Mouse (Mus musculus) liver, embryonic 14.5 days (tissue): ENCODE results near the gene Nmur1. TPM values are rescaled to one million over a fixed set of nuclear protein-coding genes. Genes with fewer than 3 reads are reported as not detected.

ENCODE experiments used
- ATAC-seq: fragments of 200-750 bp; cut with Nextera tagmentation; 2 replicates; pipeline ENCODE4 v1.8.0; 2017; ENCODE audit warnings: moderate number of reproducible peaks, mild to moderate bottlenecking, moderate library complexity; ENCODE audit not compliant: insufficient read depth
- DNase-seq, 3 experiments: peaks; one replicate each; pipeline ENCODE4 v3.0.0-alpha.2; 2012 to 2013; ENCODE audit warnings: low read depth in 3 of 3, low spot score in 3 of 3
- H3K27ac ChIP-seq: fragments of 300-500 bp; sonication (generic); 2 replicates; pipeline ENCODE4 v1.5.1; 2014; ENCODE audit warnings: moderate library complexity, mild to moderate bottlenecking, control low read depth, inconsistent platforms
- H3K27me3 ChIP-seq: fragments of 300-500 bp; sonication (generic); 2 replicates; pipeline ENCODE4 v1.6.1; 2014; ENCODE audit warnings: mild to moderate bottlenecking, low read length, moderate library complexity; ENCODE audit not compliant: control insufficient read depth, insufficient read depth
- H3K36me3 ChIP-seq: fragments of 300-500 bp; sonication (generic); replicated peaks from 2 replicates; pipeline ENCODE4 v1.6.1; 2014; ENCODE audit warnings: low read depth; ENCODE audit not compliant: control insufficient read depth, insufficient read depth
- H3K4me1 ChIP-seq, 2 experiments: fragments of 200-500 bp in 1 of 2; fragments of 300-500 bp in 1 of 2; sonication (generic) in 1 of 2; replicated peaks; 2 replicates each; pipeline ENCODE4 v1.6.1; 2012 to 2014; ENCODE audit warnings: antibody characterized with exemption in 1 of 2, inconsistent platforms in 1 of 2, low read length in 1 of 2; ENCODE audit not compliant: control insufficient read depth in 2 of 2, insufficient read depth in 2 of 2
- H3K4me2 ChIP-seq: fragments of 300-500 bp; sonication (generic); 2 replicates; pipeline ENCODE4 v1.6.1; 2014; ENCODE audit warnings: low read depth, mild to moderate bottlenecking, control low read depth, moderate library complexity
- H3K4me3 ChIP-seq, 2 experiments: fragments of 200-500 bp in 1 of 2; fragments of 300-500 bp in 1 of 2; sonication (generic) in 1 of 2; 2 replicates each; pipeline ENCODE4 v1.5.1; 2012 to 2014; ENCODE audit warnings: low read depth in 2 of 2, low read length in 2 of 2, mild to moderate bottlenecking in 2 of 2, control low read depth in 1 of 2, inconsistent platforms in 1 of 2, moderate library complexity in 1 of 2; ENCODE audit not compliant: insufficient read depth in 1 of 2
- H3K9ac ChIP-seq: fragments of 300-500 bp; sonication (generic); replicated peaks from 2 replicates; pipeline ENCODE4 v1.6.1; 2014; ENCODE audit warnings: mild to moderate bottlenecking, control low read depth, moderate library complexity
- H3K9me3 ChIP-seq: fragments of 300-500 bp; sonication (generic); 2 replicates; pipeline ENCODE4 v1.6.1; 2016; ENCODE audit warnings: low read length, mixed read lengths; ENCODE audit not compliant: control insufficient read depth
- CTCF ChIP-seq: IDR thresholded peaks from 2 replicates; pipeline ENCODE4 v1.5.1; 2016; ENCODE audit warnings: antibody characterized with exemption, low read depth, control low read depth
- EP300 ChIP-seq: IDR thresholded peaks from 2 replicates; pipeline ENCODE4 v1.6.1; 2016; ENCODE audit warnings: antibody characterized with exemption, low read depth
- WGBS: fragments of 180-500 bp; shearing (Covaris S2); extraction: QIAGEN DNeasy Blood & Tissue Kit; methylation state at CpG from one replicate; pipeline ENCODE4 v1.1.7; 2014; ENCODE audit not compliant: insufficient replicate concordance; 5-methylcytosine and 5-hydroxymethylcytosine counted together
- polyA plus RNA-seq, 2 experiments: library from polyadenylated mRNA; depleted of rRNA in 1 of 2; stranded (reverse) in 1 of 2; unstranded in 1 of 2; fragments of >200 nt; fragmentation: Nextera tagmentation in 1 of 2; extraction: Ambion mirVana in 1 of 2; gene quantifications; 2 replicates each; pipeline versions ENCODE4 v1.2.1 to v1.2.3; 2012 to 2014

Nmur1 gene
- polyA plus RNA-seq, 2 experiments, result not detected

DNA sequence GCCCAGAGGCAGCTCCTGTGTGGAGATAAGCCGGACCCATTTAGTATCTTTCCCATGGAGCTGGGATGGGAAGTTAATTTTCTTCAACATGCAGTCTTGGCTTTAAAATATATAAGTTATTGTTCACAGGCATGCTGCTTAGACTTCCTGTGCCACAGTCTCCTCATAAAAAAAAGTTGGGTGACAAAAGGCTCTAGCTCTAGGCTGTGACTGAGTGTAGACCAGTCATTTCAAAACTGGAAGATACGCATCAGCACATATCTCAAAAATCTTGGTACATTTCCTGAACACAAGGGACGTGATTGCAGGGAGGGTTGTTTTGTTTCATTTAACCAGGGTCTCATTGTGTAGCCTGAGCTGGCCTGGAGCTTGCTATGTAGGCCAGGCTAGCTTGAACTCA is 31.8 kb downstream of the Nmur1 start:
- no peaks in the 10 kb centered on the region for H3K27me3 ChIP-seq
- WGBS, result 56% methylated on average over 3 of the region's 3 CpGs
- TF ChIP-seq CTCF, result no peak
- no peak for TF ChIP-seq EP300
- H3K4me2 ChIP-seq, result no peak overlapping the region
- no peaks in the 10 kb centered on the region for H3K9me3 ChIP-seq
- ATAC-seq (no peak), DNase-seq (no peak)
- H3K4me1 ChIP-seq, result peaks cover 0 to 4% of the 10 kb centered on the region in 2 experiments; a peak in 1 of 4 replicates
- no peaks in the 10 kb centered on the region for H3K36me3 ChIP-seq
- H3K4me3 ChIP-seq, result no peak overlapping the region
- H3K9ac ChIP-seq, result no peak overlapping the region
- H3K27ac ChIP-seq, result no peak overlapping the region

DNA sequence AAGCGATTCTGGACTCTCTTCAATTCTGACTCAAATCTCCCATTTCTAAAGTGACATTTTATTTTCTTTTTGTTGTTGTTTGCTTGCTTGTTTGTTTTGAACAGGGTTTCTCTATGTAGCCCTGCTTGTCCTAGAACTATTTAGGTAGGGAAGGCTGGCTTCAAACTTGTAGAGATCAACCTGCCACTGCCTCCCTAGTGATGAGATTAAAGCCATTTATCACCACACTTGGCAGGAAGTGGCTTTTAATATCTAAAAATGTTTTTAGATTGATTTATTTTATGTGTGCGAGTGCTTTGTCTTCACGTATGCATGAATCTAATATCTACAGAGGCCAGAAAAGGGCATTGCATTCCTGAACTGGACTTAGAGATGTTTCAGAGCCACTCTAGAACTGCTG is 32.8 kb downstream of the Nmur1 start:
- Histone ChIP-seq H3K27me3 (no peaks in the 10 kb centered on the region), H3K9me3 (no peaks in the 10 kb centered on the region), H3K9ac (no peak overlapping the region), H3K4me2 (no peak overlapping the region), H3K4me3 (no peak overlapping the region), H3K36me3 (no peaks in the 10 kb centered on the region), H3K27ac (no peak overlapping the region), H3K4me1 (no peaks in the 10 kb centered on the region; a peak in 1 of 4 replicates)
- 38% methylated on average over 3 of the region's 3 CpGs for WGBS
- ATAC-seq (no peak), DNase-seq (no peak)
- no peak for TF ChIP-seq EP300
- no peak for TF ChIP-seq CTCF

DNA sequence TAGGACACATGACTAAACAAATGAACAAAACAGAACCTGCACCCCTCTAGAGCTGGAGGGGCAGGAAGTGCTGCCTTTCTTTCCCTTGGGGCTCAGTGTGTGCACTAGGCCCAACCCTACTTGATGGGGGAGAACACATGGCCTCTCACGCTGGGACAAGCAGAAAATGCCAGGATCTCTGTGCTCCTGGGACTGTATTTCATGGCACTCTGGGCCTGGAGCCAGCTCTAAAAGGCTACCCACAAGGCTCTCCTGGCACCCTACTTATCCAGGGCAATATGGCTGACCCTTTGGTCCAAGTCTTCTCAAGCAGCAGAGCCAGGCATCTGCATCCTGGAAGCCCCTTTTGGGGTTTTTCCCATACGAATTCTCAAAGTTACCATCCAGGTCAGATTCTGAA is 34.6 kb downstream of the Nmur1 start:
- H3K27ac ChIP-seq, result no peak overlapping the region
- no peak for TF ChIP-seq EP300
- no peak for TF ChIP-seq CTCF
- H3K27me3 ChIP-seq, result no peaks in the 10 kb centered on the region
- H3K36me3 ChIP-seq, result no peaks in the 10 kb centered on the region
- DNase-seq, result no peak
- 42% methylated on average over 2 of the region's 2 CpGs for WGBS
- H3K9ac ChIP-seq, result no peak overlapping the region
- H3K9me3 ChIP-seq, result no peaks in the 10 kb centered on the region
- H3K4me2 ChIP-seq, result no peak overlapping the region
- no peak for ATAC-seq
- no peaks in the 10 kb centered on the region for H3K4me1 ChIP-seq
- H3K4me3 ChIP-seq, result no peak overlapping the region

GRCm38 (mm10) chr1:86389230-86389629 is 36.8 kb downstream of the Nmur1 start:
- H3K9me3 ChIP-seq, result no peaks in the 10 kb centered on the region
- H3K36me3 ChIP-seq, result no peaks in the 10 kb centered on the region
- H3K27ac ChIP-seq, result no peak overlapping the region
- no peaks in the 10 kb centered on the region for H3K4me1 ChIP-seq
- TF ChIP-seq EP300 (no peak), CTCF (peak; percentile 93)
- H3K4me3 ChIP-seq, result no peak overlapping the region
- 2% methylated on average over 11 of the region's 11 CpGs for WGBS
- peak; percentile 36 to 41 (median 39) for DNase-seq
- ATAC-seq, result no peak
- H3K9ac ChIP-seq, result no peak overlapping the region
- no peaks in the 10 kb centered on the region for H3K27me3 ChIP-seq
- no peak overlapping the region for H3K4me2 ChIP-seq

DNA sequence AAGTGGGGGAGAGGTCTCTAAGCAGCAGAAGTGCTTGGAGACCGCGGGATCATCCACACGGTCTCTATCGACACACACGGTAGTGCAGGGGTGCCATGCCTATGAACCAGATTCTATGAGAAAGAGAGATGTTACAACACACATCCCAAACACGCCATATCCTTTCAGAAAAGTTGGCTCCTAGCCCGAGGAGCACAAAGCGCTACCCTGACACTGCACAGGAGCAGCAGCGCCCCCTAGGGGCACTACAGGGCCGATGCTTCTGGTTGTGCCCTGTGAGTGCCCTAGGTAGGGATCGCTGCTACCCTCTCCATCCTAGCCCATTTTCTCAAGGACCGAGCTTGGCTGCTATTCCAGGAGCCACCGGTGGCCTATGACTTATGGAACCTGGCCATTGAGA is 45.0 kb downstream of the Nmur1 start:
- Histone ChIP-seq H3K36me3 (no peaks in the 10 kb centered on the region), H3K27me3 (no peaks in the 10 kb centered on the region), H3K4me2 (peak overlapping the region; percentile 58), H3K9me3 (no peaks in the 10 kb centered on the region), H3K9ac (peak overlapping the region; percentile 39; the same call in 1 of the 2 replicates), H3K4me1 (no peaks in the 10 kb centered on the region; a peak in 1 of 4 replicates), H3K27ac (no peak overlapping the region), H3K4me3 (peak overlapping the region; percentile 33 to 60)
- TF ChIP-seq EP300, result no peak
- TF ChIP-seq CTCF, result peak; percentile 97
- 11% methylated on average over 13 of the region's 13 CpGs for WGBS
- ATAC-seq (peak; percentile 67; the same call in 1 of the 2 replicates), DNase-seq (peak in 2 of 3 experiments; percentile 51 to 67)
